Mouse (Mus musculus): ENCODE results near the gene Sprr2j-ps. TPM values are rescaled to one million over a fixed set of nuclear protein-coding genes. Genes with fewer than 3 reads are reported as not detected.

The Sprr2j-ps gene
- not detected in 2 replicates for total RNA-seq (2023)

GRCm38 (mm10) chr3:92417782-92418181, at the start of gene Sprr2j-ps:
Gene Sprr2j-ps, plus strand, starts transcription at chr3:92418082.

GRCm38 (mm10) chr3:92385385-92385784, 32.5 kb upstream of the Sprr2j-ps start, which contains the start of gene Sprr2h:
Gene Sprr2h, plus strand, starts transcription at chr3:92385685.

GRCm38 (mm10) chr3:92407691-92408090, 10.2 kb upstream of the Sprr2j-ps start, which contains the start of gene Sprr2i:
Gene Sprr2i, plus strand, starts transcription at chr3:92407991.

GRCm38 (mm10) chr3:92429323-92429722, 11.4 kb downstream of the Sprr2j-ps start, which contains the start of gene Gm9774:
Gene Gm9774, minus strand, starts transcription at chr3:92429423.

GRCm38 (mm10) chr3:92432282-92432681, 14.4 kb downstream of the Sprr2j-ps start, which contains the start of gene Sprr2k:
Gene Sprr2k, plus strand, starts transcription at chr3:92432582.

GRCm38 (mm10) chr3:92438689-92439088, 20.8 kb downstream of the Sprr2j-ps start, which contains the start of gene Sprr1b:
Gene Sprr1b, minus strand, starts transcription at chr3:92438789.

GRCm38 (mm10) chr3:92458620-92459019, 40.7 kb downstream of the Sprr2j-ps start, which contains the start of gene Sprr3:
Gene Sprr3, minus strand, starts transcription at chr3:92458720.

Other genes starting within 250 kb of the Sprr2j-ps start
- not detected in 2 replicates for gene Sprr2a1, start 202.3 kb upstream of the Sprr2j-ps start, total RNA-seq (2023)
- gene Sprr2a2, start 202.2 kb upstream of the Sprr2j-ps start, total RNA-seq (2023) = not detected in 2 replicates
- gene Sprr2a3, start 132.7 kb upstream of the Sprr2j-ps start, total RNA-seq (2023) = not detected in 2 replicates
- not detected in 2 replicates for gene Sprr2b, start 101.5 kb upstream of the Sprr2j-ps start, total RNA-seq (2023)
- gene Sprr2d, start 78.9 kb upstream of the Sprr2j-ps start, total RNA-seq (2023) = not detected in 2 replicates
- gene Sprr2e, start 65.9 kb upstream of the Sprr2j-ps start, total RNA-seq (2023) = not detected in 2 replicates
- not detected in 2 replicates for gene Sprr2f, start 52.9 kb upstream of the Sprr2j-ps start, total RNA-seq (2023)
- not detected in 2 replicates for gene Sprr2h, start 32.4 kb upstream of the Sprr2j-ps start, total RNA-seq (2023)
- gene Sprr2i, start 10.1 kb upstream of the Sprr2j-ps start, total RNA-seq (2023) = not detected in 2 replicates
- gene Gm9774, start 11.3 kb downstream of the Sprr2j-ps start, total RNA-seq (2023) = 2.2 TPM in 1 of 2 replicates, not detected in the other
- gene Sprr2k, start 14.5 kb downstream of the Sprr2j-ps start, total RNA-seq (2023) = not detected in 2 replicates
- gene Sprr1b, start 20.7 kb downstream of the Sprr2j-ps start, total RNA-seq (2023) = not detected in 2 replicates
- gene Sprr3, start 40.6 kb downstream of the Sprr2j-ps start, total RNA-seq (2023) = not detected in 2 replicates
- gene Sprr1a, start 67.8 kb downstream of the Sprr2j-ps start, total RNA-seq (2023) = not detected in 2 replicates
- not detected in 2 replicates for gene Sprr4, start 82.4 kb downstream of the Sprr2j-ps start, total RNA-seq (2023)
- not detected in 2 replicates for gene 2310046K23Rik, start 116.4 kb downstream of the Sprr2j-ps start, total RNA-seq (2023)
- gene Ivl, start 155.7 kb downstream of the Sprr2j-ps start, total RNA-seq (2023) = not detected in 2 replicates
- gene Smcp, start 170.9 kb downstream of the Sprr2j-ps start, total RNA-seq (2023) = not detected in 2 replicates
- not detected in 2 replicates for gene 2210017I01Rik, start 189.4 kb downstream of the Sprr2j-ps start, total RNA-seq (2023)
- gene Lce6a, start 203.6 kb downstream of the Sprr2j-ps start, total RNA-seq (2023) = not detected in 2 replicates
- not detected in 2 replicates for gene Lce1a1, start 230.2 kb downstream of the Sprr2j-ps start, total RNA-seq (2023)
- gene Lce1b, start 238.8 kb downstream of the Sprr2j-ps start, total RNA-seq (2023) = not detected in 2 replicates

Measured in neutrophil, adult 65 days (primary cell).